Mouse (Mus musculus): ENCODE measurements around the gene Arhgef17.

The Arhgef17 gene

GRCm38 (mm10) chr7:100931926-100932480, at the start of gene Arhgef17:
Gene Arhgef17 (minus strand): TSS chr7:100932107.
- peak; percentile 82 for DNase-seq (ENCODE audit: low spot score)

- DNase-seq (ENCODE audit: low spot score), result peak; percentile 83
Measured at GRCm38 (mm10) chr7:100979175-100979574, 47.3 kb upstream of the Arhgef17 start.

GRCm38 (mm10) chr7:100978171-100978570, 46.3 kb upstream of the Arhgef17 start:
- no peak for DNase-seq (ENCODE audit: low spot score)

- DNase-seq (ENCODE audit: low spot score), result peak; percentile 76
Measured at GRCm38 (mm10) chr7:100974135-100974903, 42.4 kb upstream of the Arhgef17 start, which contains the start of gene P2ry6. Gene P2ry6 (minus strand): TSS chr7:100974649.

- DNase-seq (ENCODE audit: low spot score), result no peak
Measured at GRCm38 (mm10) chr7:100972875-100973274, 41.0 kb upstream of the Arhgef17 start.

GRCm38 (mm10) chr7:100968874-100969659, 37.2 kb upstream of the Arhgef17 start:
- no peak for DNase-seq (ENCODE audit: low spot score)

GRCm38 (mm10) chr7:100968376-100968775, 36.5 kb upstream of the Arhgef17 start:
- no peak for DNase-seq (ENCODE audit: low spot score)

- DNase-seq (ENCODE audit: low spot score), result peak; percentile 46
Measured at GRCm38 (mm10) chr7:100967850-100968249, 35.9 kb upstream of the Arhgef17 start.

GRCm38 (mm10) chr7:100966014-100966413, 34.1 kb upstream of the Arhgef17 start:
- DNase-seq (ENCODE audit: low spot score), result no peak

- DNase-seq (ENCODE audit: low spot score), result no peak
Measured at GRCm38 (mm10) chr7:100965079-100965478, 33.2 kb upstream of the Arhgef17 start.

- DNase-seq (ENCODE audit: low spot score), result no peak
Measured at GRCm38 (mm10) chr7:100964242-100964641, 32.3 kb upstream of the Arhgef17 start.

- no peak for DNase-seq (ENCODE audit: low spot score)
Measured at GRCm38 (mm10) chr7:100963381-100963780, 31.5 kb upstream of the Arhgef17 start.

GRCm38 (mm10) chr7:100961146-100961545, 29.2 kb upstream of the Arhgef17 start:
- DNase-seq (ENCODE audit: low spot score), result no peak

- DNase-seq (ENCODE audit: low spot score), result no peak
Measured at GRCm38 (mm10) chr7:100960462-100960861, 28.6 kb upstream of the Arhgef17 start.

GRCm38 (mm10) chr7:100958426-100958825, 26.5 kb upstream of the Arhgef17 start:
- no peak for DNase-seq (ENCODE audit: low spot score)

GRCm38 (mm10) chr7:100952686-100953085, 20.8 kb upstream of the Arhgef17 start:
- no peak for DNase-seq (ENCODE audit: low spot score)

GRCm38 (mm10) chr7:100951903-100952302, 20.0 kb upstream of the Arhgef17 start:
- no peak for DNase-seq (ENCODE audit: low spot score)

- no peak for DNase-seq (ENCODE audit: low spot score)
Measured at GRCm38 (mm10) chr7:100950481-100951010, 18.6 kb upstream of the Arhgef17 start.

- no peak for DNase-seq (ENCODE audit: low spot score)
Measured at GRCm38 (mm10) chr7:100950031-100950430, 18.1 kb upstream of the Arhgef17 start.

GRCm38 (mm10) chr7:100944738-100945137, 12.8 kb upstream of the Arhgef17 start:
- no peak for DNase-seq (ENCODE audit: low spot score)

GRCm38 (mm10) chr7:100944306-100944705, 12.4 kb upstream of the Arhgef17 start:
- DNase-seq (ENCODE audit: low spot score), result no peak

Data from testis, postnatal 10 days (tissue).